Mouse (Mus musculus) midbrain, postnatal 0 days (tissue): ENCODE results near the gene Rps15. TPM values are rescaled to one million over a fixed set of nuclear protein-coding genes. Genes with fewer than 3 reads are reported as not detected.

Source experiments
- ATAC-seq: fragments of 200-750 bp; cut with Nextera tagmentation; 2 replicates; pipeline ENCODE4 v1.8.0; 2017; ENCODE audit warnings: moderate number of reproducible peaks, mild to moderate bottlenecking, moderate TSS enrichment, moderate library complexity; ENCODE audit not compliant: low FRiP score
- DNase-seq: peaks from one replicate; pipeline ENCODE4 v3.0.0-alpha.2; 2015; ENCODE audit warnings: low spot score
- H3K27ac ChIP-seq: fragments of 300-500 bp; sonication (generic); 2 replicates; pipeline ENCODE4 v1.5.1; 2014; ENCODE audit warnings: low read depth, mild to moderate bottlenecking, low read length, mixed read lengths
- H3K27me3 ChIP-seq: fragments of 300-500 bp; sonication (generic); 2 replicates; pipeline ENCODE4 v1.6.1; 2014; ENCODE audit warnings: low read length, control low read depth, mixed read lengths; ENCODE audit not compliant: insufficient read depth
- H3K36me3 ChIP-seq: fragments of 300-500 bp; sonication (generic); 2 replicates; pipeline ENCODE4 v1.6.1; 2014; ENCODE audit warnings: low read length, control low read depth, mixed read lengths; ENCODE audit not compliant: insufficient read depth
- H3K4me1 ChIP-seq: fragments of 300-500 bp; sonication (generic); 2 replicates; pipeline ENCODE4 v1.6.1; 2014; ENCODE audit warnings: mild to moderate bottlenecking, control low read depth, antibody characterized with exemption, low read length, mixed read lengths; ENCODE audit not compliant: insufficient read depth
- H3K4me2 ChIP-seq: fragments of 300-500 bp; sonication (generic); 2 replicates; pipeline ENCODE4 v1.6.1; 2014; ENCODE audit warnings: low read depth, mild to moderate bottlenecking, low read length, mixed read lengths; ENCODE audit not compliant: poor library complexity, severe bottlenecking
- H3K4me3 ChIP-seq: fragments of 300-500 bp; sonication (generic); 2 replicates; pipeline ENCODE4 v1.5.1; 2014; ENCODE audit warnings: low read depth, mild to moderate bottlenecking, low read length, moderate library complexity
- H3K9ac ChIP-seq: fragments of 300-500 bp; sonication (generic); replicated peaks from 2 replicates; pipeline ENCODE4 v1.6.1; 2014; ENCODE audit warnings: mild to moderate bottlenecking, low read length, moderate library complexity, mixed read lengths; ENCODE audit not compliant: poor library complexity, severe bottlenecking
- H3K9me3 ChIP-seq: fragments of 300-500 bp; sonication (generic); 2 replicates; pipeline ENCODE4 v1.6.1; 2016; ENCODE audit warnings: low read length, control low read depth
- CTCF ChIP-seq: IDR thresholded peaks from 2 replicates; pipeline ENCODE4 v1.5.1; 2016; ENCODE audit warnings: antibody characterized with exemption, mild to moderate bottlenecking
- WGBS: fragments of 180-500 bp; shearing (Covaris S2); extraction: QIAGEN DNeasy Blood & Tissue Kit; methylation state at CpG from one replicate; pipeline ENCODE4 v1.1.7; 2014; 5-methylcytosine and 5-hydroxymethylcytosine counted together
- polyA plus RNA-seq: library from polyadenylated mRNA; unstranded; fragments of >200 nt; fragmentation: Nextera tagmentation; extraction: Ambion mirVana; gene quantifications from 2 replicates; pipeline ENCODE4 v1.2.1, GENCODE M21; 2015
- total RNA-seq: library from RNA; depleted of rRNA; stranded (reverse); fragments of >200 nt; gene quantifications from 2 replicates; pipeline ENCODE4 v1.2.3, GENCODE M21; 2014

Rps15 gene
- total and polyA plus RNA-seq, 2 experiments from 2014 or later = 633 to 1,162 TPM

- Histone ChIP-seq H3K27ac (no peak overlapping the region), H3K9me3 (no peaks in the 10 kb centered on the region), H3K27me3 (no peaks in the 10 kb centered on the region), H3K36me3 (no peaks in the 10 kb centered on the region), H3K4me2 (no peak overlapping the region), H3K4me1 (peaks cover 5% of the 10 kb centered on the region; the same call in 1 of the 2 replicates), H3K4me3 (no peak overlapping the region), H3K9ac (no peak overlapping the region)
- 69% methylated on average over 10 of the region's 10 CpGs for WGBS
- ATAC-seq (no peak), DNase-seq (peak; percentile 52)
- TF ChIP-seq CTCF = no peak
These were observed 39.6 kb downstream of the Rps15 start for GRCm38 (mm10) chr10:80331636-80332524.

- no peaks in the 10 kb centered on the region for H3K27me3 ChIP-seq
- H3K27ac ChIP-seq = no peak overlapping the region
- no peak for TF ChIP-seq CTCF
- DNase-seq (peak; percentile 58), ATAC-seq (no peak)
- H3K9ac ChIP-seq = no peak overlapping the region
- H3K4me1 ChIP-seq = peaks cover 5% of the 10 kb centered on the region; the same call in 1 of the 2 replicates
- H3K4me2 ChIP-seq = no peak overlapping the region
- no peak overlapping the region for H3K4me3 ChIP-seq
- no peaks in the 10 kb centered on the region for H3K9me3 ChIP-seq
- no peaks in the 10 kb centered on the region for H3K36me3 ChIP-seq
- 80% methylated on average over 5 of the region's 5 CpGs for WGBS
These were observed 40.3 kb downstream of the Rps15 start for GRCm38 (mm10) chr10:80332525-80332989.

GRCm38 (mm10) chr10:80336263-80336662 lies 44.0 kb downstream of the Rps15 start:
- Histone ChIP-seq H3K9me3 (no peaks in the 10 kb centered on the region), H3K4me3 (no peak overlapping the region), H3K4me1 (no peaks in the 10 kb centered on the region), H3K4me2 (no peak overlapping the region), H3K27me3 (peaks cover 10% of the 10 kb centered on the region), H3K27ac (no peak overlapping the region), H3K9ac (no peak overlapping the region), H3K36me3 (no peaks in the 10 kb centered on the region)
- WGBS = 89% methylated on average over 12 of the region's 12 CpGs
- no peak for TF ChIP-seq CTCF
- DNase-seq (no peak), ATAC-seq (no peak)

- 0 out of 2 replicates have a peak, but pooled peaks cover 2% of the 10 kb centered on the region for H3K4me1 ChIP-seq
- no peak overlapping the region for H3K27ac ChIP-seq
- H3K9ac ChIP-seq = no peak overlapping the region
- H3K4me3 ChIP-seq = no peak overlapping the region
- WGBS = 22% methylated on average over 19 of the region's 19 CpGs
- TF ChIP-seq CTCF = peak; percentile 95
- H3K36me3 ChIP-seq = no peaks in the 10 kb centered on the region
- H3K4me2 ChIP-seq = no peak overlapping the region
- ATAC-seq (peak; percentile 36; the same call in 1 of the 2 replicates), DNase-seq (peak; percentile 88)
- H3K27me3 ChIP-seq = peaks cover 46% of the 10 kb centered on the region
- H3K9me3 ChIP-seq = no peaks in the 10 kb centered on the region
These were observed 47.9 kb downstream of the Rps15 start for GRCm38 (mm10) chr10:80339941-80340750.

- no peak overlapping the region for H3K4me2 ChIP-seq
- TF ChIP-seq CTCF = no peak
- H3K27ac ChIP-seq = no peak overlapping the region
- H3K9ac ChIP-seq = no peak overlapping the region
- peaks cover 55% of the 10 kb centered on the region for H3K27me3 ChIP-seq
- 11% methylated on average over 21 of the region's 21 CpGs for WGBS
- no peak for DNase-seq
- 0 out of 2 replicates have a peak, but pooled peaks cover 2% of the 10 kb centered on the region for H3K4me1 ChIP-seq
- H3K4me3 ChIP-seq = no peak overlapping the region
- no peaks in the 10 kb centered on the region for H3K36me3 ChIP-seq
- no peak for ATAC-seq
- H3K9me3 ChIP-seq = no peaks in the 10 kb centered on the region
These were observed 48.8 kb downstream of the Rps15 start for GRCm38 (mm10) chr10:80341026-80341425.
